Mouse (Mus musculus): ENCODE measurements around the gene Cpsf3. TPM values are rescaled to one million over a fixed set of nuclear protein-coding genes. Genes with fewer than 3 reads are reported as not detected.

The Cpsf3 gene
- 105 and 112 TPM in 2 replicates for polyA plus RNA-seq (2014; fragmentation: Nextera tagmentation; extraction: Ambion mirVana)

- Histone ChIP-seq H3K9ac (replicated peaks; ENCODE audit: low read depth, low read length) (peak within 1 kb of the TSS; percentile 90), H3K4me2 (replicated peaks; ENCODE audit: low read depth, low read length) (peak within 1 kb of the TSS; percentile 85), H3K9me3 (ENCODE audit: control insufficient read depth, low read depth, low read length) (no peaks in the 10 kb centered on the region), H3K27me3 (ENCODE audit: control insufficient read depth, insufficient read depth, low read length) (no peaks in the 10 kb centered on the region), H3K4me3 (ENCODE audit: low read depth, low read length) (peak within 1 kb of the TSS; percentile 82), H3K27ac (ENCODE audit: low read length) (peak within 1 kb of the TSS; percentile 89), H3K4me1 (ENCODE audit: control insufficient read depth, insufficient read depth, low read length) (peaks cover 12% of the 10 kb centered on the region; the same call in 1 of the 2 replicates), H3K36me3 (ENCODE audit: control insufficient read depth, insufficient read depth, low read length) (no peaks in the 10 kb centered on the region)
- 55% methylated on average over 11 of the region's 11 CpGs for WGBS
- ATAC-seq (ENCODE audit: insufficient number of reproducible peaks, insufficient read depth, low FRiP score, low read depth): no peak
Observed at GRCm38 (mm10) chr12:21284761-21285441, at the start of gene Cpsf3. Cpsf3 (plus strand) TSS chr12:21285391.

- Histone ChIP-seq H3K9me3 (ENCODE audit: control insufficient read depth, low read depth, low read length) (no peaks in the 10 kb centered on the region), H3K27ac (ENCODE audit: low read length) (no peak overlapping the region), H3K4me1 (ENCODE audit: control insufficient read depth, insufficient read depth, low read length) (no peaks in the 10 kb centered on the region), H3K27me3 (ENCODE audit: control insufficient read depth, insufficient read depth, low read length) (no peaks in the 10 kb centered on the region), H3K36me3 (ENCODE audit: control insufficient read depth, insufficient read depth, low read length) (peaks cover 15% of the 10 kb centered on the region), H3K4me2 (replicated peaks; ENCODE audit: low read depth, low read length) (no peak overlapping the region), H3K9ac (replicated peaks; ENCODE audit: low read depth, low read length) (no peak overlapping the region), H3K4me3 (ENCODE audit: low read depth, low read length) (no peak overlapping the region)
- ATAC-seq (ENCODE audit: insufficient number of reproducible peaks, insufficient read depth, low FRiP score, low read depth): no peak
- WGBS: 87% methylated on average over 3 of the region's 3 CpGs
Observed at GRCm38 (mm10) chr12:21241965-21242364, 43.2 kb upstream of the Cpsf3 start.

- Histone ChIP-seq H3K9ac (replicated peaks; ENCODE audit: low read depth, low read length) (no peak overlapping the region), H3K4me3 (ENCODE audit: low read depth, low read length) (no peak overlapping the region), H3K9me3 (ENCODE audit: control insufficient read depth, low read depth, low read length) (no peaks in the 10 kb centered on the region), H3K36me3 (ENCODE audit: control insufficient read depth, insufficient read depth, low read length) (peaks cover 6% of the 10 kb centered on the region), H3K4me1 (ENCODE audit: control insufficient read depth, insufficient read depth, low read length) (no peaks in the 10 kb centered on the region), H3K27ac (ENCODE audit: low read length) (no peak overlapping the region), H3K4me2 (replicated peaks; ENCODE audit: low read depth, low read length) (no peak overlapping the region), H3K27me3 (ENCODE audit: control insufficient read depth, insufficient read depth, low read length) (no peaks in the 10 kb centered on the region)
- no peak for ATAC-seq (ENCODE audit: insufficient number of reproducible peaks, insufficient read depth, low FRiP score, low read depth)
- 95% methylated on average over 11 of the region's 11 CpGs for WGBS
Observed at GRCm38 (mm10) chr12:21244375-21244960, 40.7 kb upstream of the Cpsf3 start.

GRCm38 (mm10) chr12:21247711-21248392, 37.3 kb upstream of the Cpsf3 start:
- no peak overlapping the region for H3K4me2 ChIP-seq (replicated peaks; ENCODE audit: low read depth, low read length)
- no peak for ATAC-seq (ENCODE audit: insufficient number of reproducible peaks, insufficient read depth, low FRiP score, low read depth)
- WGBS: 58% methylated on average over 7 of the region's 7 CpGs
- no peaks in the 10 kb centered on the region for H3K9me3 ChIP-seq (ENCODE audit: control insufficient read depth, low read depth, low read length)
- no peaks in the 10 kb centered on the region for H3K4me1 ChIP-seq (ENCODE audit: control insufficient read depth, insufficient read depth, low read length)
- peaks cover 24% of the 10 kb centered on the region for H3K36me3 ChIP-seq (ENCODE audit: control insufficient read depth, insufficient read depth, low read length)
- no peak overlapping the region for H3K4me3 ChIP-seq (ENCODE audit: low read depth, low read length)
- no peak overlapping the region for H3K27ac ChIP-seq (ENCODE audit: low read length)
- no peak overlapping the region for H3K9ac ChIP-seq (replicated peaks; ENCODE audit: low read depth, low read length)
- H3K27me3 ChIP-seq (ENCODE audit: control insufficient read depth, insufficient read depth, low read length): no peaks in the 10 kb centered on the region

- no peak for ATAC-seq (ENCODE audit: insufficient number of reproducible peaks, insufficient read depth, low FRiP score, low read depth)
- 93% methylated on average over 6 of the region's 6 CpGs for WGBS
- Histone ChIP-seq H3K27ac (ENCODE audit: low read length) (no peak overlapping the region), H3K36me3 (ENCODE audit: control insufficient read depth, insufficient read depth, low read length) (peaks cover 23% of the 10 kb centered on the region; the same call in 1 of the 2 replicates), H3K9me3 (ENCODE audit: control insufficient read depth, low read depth, low read length) (no peaks in the 10 kb centered on the region), H3K27me3 (ENCODE audit: control insufficient read depth, insufficient read depth, low read length) (no peaks in the 10 kb centered on the region), H3K4me1 (ENCODE audit: control insufficient read depth, insufficient read depth, low read length) (no peaks in the 10 kb centered on the region), H3K4me3 (ENCODE audit: low read depth, low read length) (no peak overlapping the region), H3K4me2 (replicated peaks; ENCODE audit: low read depth, low read length) (no peak overlapping the region), H3K9ac (replicated peaks; ENCODE audit: low read depth, low read length) (no peak overlapping the region)
Observed at GRCm38 (mm10) chr12:21260494-21261256, 24.5 kb upstream of the Cpsf3 start.

- H3K9ac ChIP-seq (replicated peaks; ENCODE audit: low read depth, low read length): no peak overlapping the region
- no peak overlapping the region for H3K4me2 ChIP-seq (replicated peaks; ENCODE audit: low read depth, low read length)
- H3K4me3 ChIP-seq (ENCODE audit: low read depth, low read length): no peak overlapping the region
- no peaks in the 10 kb centered on the region for H3K27me3 ChIP-seq (ENCODE audit: control insufficient read depth, insufficient read depth, low read length)
- WGBS: 80% methylated on average over 4 of the region's 4 CpGs
- no peak for ATAC-seq (ENCODE audit: insufficient number of reproducible peaks, insufficient read depth, low FRiP score, low read depth)
- peaks cover 21% of the 10 kb centered on the region; the same call in 1 of the 2 replicates for H3K36me3 ChIP-seq (ENCODE audit: control insufficient read depth, insufficient read depth, low read length)
- H3K4me1 ChIP-seq (ENCODE audit: control insufficient read depth, insufficient read depth, low read length): no peaks in the 10 kb centered on the region
- no peak overlapping the region for H3K27ac ChIP-seq (ENCODE audit: low read length)
- H3K9me3 ChIP-seq (ENCODE audit: control insufficient read depth, low read depth, low read length): no peaks in the 10 kb centered on the region
Observed at GRCm38 (mm10) chr12:21261521-21261920, 23.7 kb upstream of the Cpsf3 start.

GRCm38 (mm10) chr12:21263256-21263655, 21.9 kb upstream of the Cpsf3 start:
- peaks cover 18% of the 10 kb centered on the region; the same call in 1 of the 2 replicates for H3K36me3 ChIP-seq (ENCODE audit: control insufficient read depth, insufficient read depth, low read length)
- H3K9me3 ChIP-seq (ENCODE audit: control insufficient read depth, low read depth, low read length): no peaks in the 10 kb centered on the region

GRCm38 (mm10) chr12:21264241-21264640, 20.9 kb upstream of the Cpsf3 start:
- no peaks in the 10 kb centered on the region for H3K9me3 ChIP-seq (ENCODE audit: control insufficient read depth, low read depth, low read length)
- H3K4me3 ChIP-seq (ENCODE audit: low read depth, low read length): no peak overlapping the region
- no peak for ATAC-seq (ENCODE audit: insufficient number of reproducible peaks, insufficient read depth, low FRiP score, low read depth)
- peaks cover 14% of the 10 kb centered on the region; the same call in 1 of the 2 replicates for H3K36me3 ChIP-seq (ENCODE audit: control insufficient read depth, insufficient read depth, low read length)
- no peak overlapping the region for H3K4me2 ChIP-seq (replicated peaks; ENCODE audit: low read depth, low read length)
- H3K27me3 ChIP-seq (ENCODE audit: control insufficient read depth, insufficient read depth, low read length): no peaks in the 10 kb centered on the region
- WGBS: 73% methylated on average over 5 of the region's 5 CpGs
- H3K4me1 ChIP-seq (ENCODE audit: control insufficient read depth, insufficient read depth, low read length): no peaks in the 10 kb centered on the region
- H3K27ac ChIP-seq (ENCODE audit: low read length): peak overlapping the region; percentile 61; the same call in 1 of the 2 replicates
- no peak overlapping the region for H3K9ac ChIP-seq (replicated peaks; ENCODE audit: low read depth, low read length)

More at GRCm38 (mm10) chr12:21263256-21263655, 21.9 kb upstream of the Cpsf3 start:
- no peak overlapping the region for H3K27ac ChIP-seq (ENCODE audit: low read length)
- no peak overlapping the region for H3K4me3 ChIP-seq (ENCODE audit: low read depth, low read length)
- no peaks in the 10 kb centered on the region for H3K4me1 ChIP-seq (ENCODE audit: control insufficient read depth, insufficient read depth, low read length)
- no peak for ATAC-seq (ENCODE audit: insufficient number of reproducible peaks, insufficient read depth, low FRiP score, low read depth)
- no peaks in the 10 kb centered on the region for H3K27me3 ChIP-seq (ENCODE audit: control insufficient read depth, insufficient read depth, low read length)
- no peak overlapping the region for H3K4me2 ChIP-seq (replicated peaks; ENCODE audit: low read depth, low read length)
- no peak overlapping the region for H3K9ac ChIP-seq (replicated peaks; ENCODE audit: low read depth, low read length)
- 93% methylated on average over 5 of the region's 5 CpGs for WGBS

Measured in stomach, embryonic 14.5 days (tissue).